Mouse (Mus musculus) spleen, adult 2 months (tissue): Measurements from ENCODE around the gene Aqp6.

Experiments
- CTCF ChIP-seq: fragments of 200-500 bp; IDR thresholded peaks from 2 replicates; pipeline ENCODE4 v1.5.1; 2011; ENCODE audit warnings: mild to moderate bottlenecking, inconsistent platforms; ENCODE audit not compliant: insufficient read depth, insufficient read length, insufficient replicate concordance; ENCODE audit errors: extremely low read depth
- POLR2A ChIP-seq: fragments of 200-500 bp; IDR thresholded peaks from 2 replicates; pipeline ENCODE4 v1.6.1; 2011; ENCODE audit warnings: low read depth, low read length, inconsistent platforms

DNA sequence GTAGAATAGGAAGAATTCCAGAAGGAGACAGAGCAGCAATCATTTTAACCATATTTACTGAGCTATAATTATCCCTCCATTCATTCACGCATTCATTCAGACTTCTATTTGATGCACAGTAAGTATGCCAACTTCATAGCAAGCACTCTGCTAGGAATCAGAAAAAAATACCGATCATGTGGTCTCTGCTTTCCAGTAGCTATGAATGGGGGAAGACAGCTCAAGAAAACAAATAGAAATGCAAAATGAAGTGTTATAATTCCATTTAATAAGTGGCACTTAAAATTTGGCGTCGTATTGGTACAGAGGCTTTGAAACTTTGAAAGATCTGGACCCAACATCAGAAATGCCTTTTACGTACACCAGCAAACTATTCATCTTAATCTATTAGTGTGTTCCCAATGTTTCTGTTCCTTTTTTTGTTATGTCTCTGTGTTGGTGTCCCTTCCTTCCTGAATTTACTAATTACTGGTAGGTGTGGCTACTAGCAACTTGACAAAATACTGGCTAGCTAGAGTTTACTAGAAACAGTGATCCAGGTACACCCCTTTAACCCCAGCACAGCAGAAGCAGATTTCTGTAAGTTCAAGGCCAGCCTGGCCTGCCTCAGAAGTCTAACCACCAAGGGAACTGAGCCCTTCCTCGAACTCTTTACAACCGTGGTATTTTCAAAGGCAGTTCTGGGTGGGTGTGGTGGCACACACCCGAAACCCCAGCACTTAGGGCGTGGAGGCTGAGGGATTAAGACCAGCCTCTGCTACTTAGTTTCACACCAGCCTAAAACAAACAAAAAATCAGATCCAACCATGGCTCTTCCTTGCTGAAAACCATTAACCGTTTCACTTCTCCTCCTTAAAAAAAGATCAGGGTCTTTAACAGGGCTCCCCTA, 51.0 kb downstream of the Aqp6 start:
- TF ChIP-seq POLR2A (no peak), CTCF (no peak)
